Mouse (Mus musculus): Measurements from ENCODE around the gene Tmprss9. TPM values are rescaled to one million over a fixed set of nuclear protein-coding genes. Genes with fewer than 3 reads are reported as not detected.

Gene Tmprss9
- total and polyA plus RNA-seq, 2 experiments, result 0.05 to 0.09 TPM

- DNase-seq (ENCODE audit: extremely low read depth, low read depth, low spot score), result peak; percentile 81
Observed at GRCm38 (mm10) chr10:80940320-80940987, 68.8 kb downstream of the Tmprss9 start.

DNA sequence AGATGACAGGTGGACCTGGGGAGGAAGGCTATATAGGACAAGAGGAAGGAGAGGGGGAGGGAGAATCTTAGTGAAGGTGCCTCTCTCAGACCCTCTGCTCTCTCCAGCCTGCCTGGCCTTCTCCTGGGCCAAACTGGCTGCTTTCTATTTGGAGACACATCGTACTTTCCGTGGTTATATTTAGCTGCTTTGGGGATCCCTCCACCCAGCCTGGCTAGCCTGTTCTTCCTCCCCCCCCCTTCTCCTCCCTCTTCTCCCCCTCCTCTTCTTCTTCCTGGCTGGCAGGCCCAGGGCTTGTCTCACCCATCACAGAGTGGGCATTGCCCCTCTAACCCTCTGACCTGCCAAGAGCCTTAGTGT is 69.3 kb downstream of the Tmprss9 start:
- H3K79me2 ChIP-seq (ENCODE audit: control insufficient read depth, insufficient read depth, low read length), result no peaks in the 10 kb centered on the region
- H3K27me3 ChIP-seq (ENCODE audit: control insufficient read depth, insufficient read depth, low read length), result no peaks in the 10 kb centered on the region
- H3K4me1 ChIP-seq (ENCODE audit: control insufficient read depth, insufficient read depth, low read length), result peaks cover 11% of the 10 kb centered on the region
- H3K4me3 ChIP-seq (ENCODE audit: insufficient read depth, low read depth, low read length), result no peak overlapping the region
- no peak overlapping the region for H3K27ac ChIP-seq (replicated peaks; ENCODE audit: insufficient read depth, low read depth, low read length)
- no peaks in the 10 kb centered on the region for H3K36me3 ChIP-seq (ENCODE audit: control insufficient read depth, insufficient read depth, low read length)
- 25% methylated on average over 2 of the region's 2 CpGs for WGBS
- TF ChIP-seq POLR2A (IDR thresholded peaks at IDR 0.05; ENCODE audit: extremely low read depth, insufficient read depth, low read length) (no peak), CTCF (IDR thresholded peaks at IDR 0.05; ENCODE audit: low read depth, low read length) (no peak)
- DNase-seq (ENCODE audit: extremely low read depth, low read depth, low spot score), result no peak
- no peak overlapping the region for H3K9ac ChIP-seq (ENCODE audit: low read depth, low read length)

More at GRCm38 (mm10) chr10:80940320-80940987, 68.8 kb downstream of the Tmprss9 start:
- 19% methylated on average over 8 of the region's 8 CpGs for WGBS
- H3K27ac ChIP-seq (replicated peaks; ENCODE audit: insufficient read depth, low read depth, low read length), result no peak overlapping the region
- H3K4me1 ChIP-seq (ENCODE audit: control insufficient read depth, insufficient read depth, low read length), result peaks cover 11% of the 10 kb centered on the region
- TF ChIP-seq CTCF (IDR thresholded peaks at IDR 0.05; ENCODE audit: low read depth, low read length) (no peak), POLR2A (IDR thresholded peaks at IDR 0.05; ENCODE audit: extremely low read depth, insufficient read depth, low read length) (no peak)
- H3K9ac ChIP-seq (ENCODE audit: low read depth, low read length), result no peak overlapping the region
- H3K27me3 ChIP-seq (ENCODE audit: control insufficient read depth, insufficient read depth, low read length), result no peaks in the 10 kb centered on the region
- no peak overlapping the region for H3K4me3 ChIP-seq (ENCODE audit: insufficient read depth, low read depth, low read length)
- no peaks in the 10 kb centered on the region for H3K79me2 ChIP-seq (ENCODE audit: control insufficient read depth, insufficient read depth, low read length)
- no peaks in the 10 kb centered on the region for H3K36me3 ChIP-seq (ENCODE audit: control insufficient read depth, insufficient read depth, low read length)

DNA sequence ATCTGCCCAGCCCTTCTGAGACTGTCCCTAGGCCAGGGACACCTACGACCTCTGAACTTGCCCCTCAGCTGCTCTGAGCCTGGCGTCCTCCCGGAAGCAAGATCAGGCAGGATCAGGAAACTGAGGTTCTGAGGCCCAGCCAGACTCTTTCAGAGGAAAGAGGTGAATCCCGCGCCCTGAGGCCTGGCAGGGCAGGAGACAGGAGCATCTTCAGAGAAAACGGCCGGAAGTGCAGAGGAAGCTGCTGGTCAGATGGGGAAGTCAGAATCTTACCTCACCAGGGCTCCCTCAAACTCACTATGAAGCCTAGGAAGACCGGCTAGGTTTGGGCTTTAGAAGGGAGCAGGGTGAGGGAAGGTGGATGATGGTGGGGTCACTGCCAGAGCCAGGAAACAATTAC is 71.3 kb downstream of the Tmprss9 start:
- Histone ChIP-seq H3K4me1 (ENCODE audit: control insufficient read depth, insufficient read depth, low read length) (peaks cover 11% of the 10 kb centered on the region), H3K27ac (replicated peaks; ENCODE audit: insufficient read depth, low read depth, low read length) (no peak overlapping the region), H3K27me3 (ENCODE audit: control insufficient read depth, insufficient read depth, low read length) (no peaks in the 10 kb centered on the region), H3K36me3 (ENCODE audit: control insufficient read depth, insufficient read depth, low read length) (no peaks in the 10 kb centered on the region), H3K4me3 (ENCODE audit: insufficient read depth, low read depth, low read length) (no peak overlapping the region), H3K79me2 (ENCODE audit: control insufficient read depth, insufficient read depth, low read length) (no peaks in the 10 kb centered on the region), H3K9ac (ENCODE audit: low read depth, low read length) (no peak overlapping the region)
- TF ChIP-seq CTCF (IDR thresholded peaks at IDR 0.05; ENCODE audit: low read depth, low read length) (no peak), POLR2A (IDR thresholded peaks at IDR 0.05; ENCODE audit: extremely low read depth, insufficient read depth, low read length) (no peak)
- no peak for DNase-seq (ENCODE audit: extremely low read depth, low read depth, low spot score)
- 68% methylated on average over 8 of the region's 8 CpGs for WGBS

- WGBS, result 69% methylated on average over 9 of the region's 9 CpGs
- H3K4me1 ChIP-seq (ENCODE audit: control insufficient read depth, insufficient read depth, low read length), result peaks cover 11% of the 10 kb centered on the region
Observed at GRCm38 (mm10) chr10:80943701-80944100, 72.1 kb downstream of the Tmprss9 start.

GRCm38 (mm10) chr10:80944231-80944630 is 72.6 kb downstream of the Tmprss9 start:
- no peak overlapping the region for H3K9ac ChIP-seq (ENCODE audit: low read depth, low read length)
- H3K27me3 ChIP-seq (ENCODE audit: control insufficient read depth, insufficient read depth, low read length), result no peaks in the 10 kb centered on the region

More at GRCm38 (mm10) chr10:80943701-80944100, 72.1 kb downstream of the Tmprss9 start:
- H3K27ac ChIP-seq (replicated peaks; ENCODE audit: insufficient read depth, low read depth, low read length), result no peak overlapping the region
- H3K27me3 ChIP-seq (ENCODE audit: control insufficient read depth, insufficient read depth, low read length), result no peaks in the 10 kb centered on the region
- no peak overlapping the region for H3K9ac ChIP-seq (ENCODE audit: low read depth, low read length)
- H3K4me3 ChIP-seq (ENCODE audit: insufficient read depth, low read depth, low read length), result no peak overlapping the region
- H3K36me3 ChIP-seq (ENCODE audit: control insufficient read depth, insufficient read depth, low read length), result no peaks in the 10 kb centered on the region
- TF ChIP-seq POLR2A (IDR thresholded peaks at IDR 0.05; ENCODE audit: extremely low read depth, insufficient read depth, low read length) (no peak), CTCF (IDR thresholded peaks at IDR 0.05; ENCODE audit: low read depth, low read length) (no peak)
- no peaks in the 10 kb centered on the region for H3K79me2 ChIP-seq (ENCODE audit: control insufficient read depth, insufficient read depth, low read length)
- DNase-seq (ENCODE audit: extremely low read depth, low read depth, low spot score), result no peak

More at GRCm38 (mm10) chr10:80944231-80944630, 72.6 kb downstream of the Tmprss9 start:
- Histone ChIP-seq H3K79me2 (ENCODE audit: control insufficient read depth, insufficient read depth, low read length) (no peaks in the 10 kb centered on the region), H3K4me3 (ENCODE audit: insufficient read depth, low read depth, low read length) (no peak overlapping the region), H3K4me1 (ENCODE audit: control insufficient read depth, insufficient read depth, low read length) (peaks cover 11% of the 10 kb centered on the region), H3K27ac (replicated peaks; ENCODE audit: insufficient read depth, low read depth, low read length) (no peak overlapping the region), H3K36me3 (ENCODE audit: control insufficient read depth, insufficient read depth, low read length) (no peaks in the 10 kb centered on the region)
- 85% methylated on average over 5 of the region's 5 CpGs for WGBS
- TF ChIP-seq CTCF (IDR thresholded peaks at IDR 0.05; ENCODE audit: low read depth, low read length), result no peak
- TF ChIP-seq POLR2A (IDR thresholded peaks at IDR 0.05; ENCODE audit: extremely low read depth, insufficient read depth, low read length), result no peak
- no peak for DNase-seq (ENCODE audit: extremely low read depth, low read depth, low spot score)

Data from liver, adult 2 months (tissue).